Mouse (Mus musculus) spleen, adult 2 months (tissue): ENCODE results near the gene Clec10a.

Source experiments
- CTCF ChIP-seq: fragments of 200-500 bp; IDR thresholded peaks from 2 replicates; pipeline ENCODE4 v1.5.1; 2011; ENCODE audit warnings: mild to moderate bottlenecking, inconsistent platforms; ENCODE audit not compliant: insufficient read depth, insufficient read length, insufficient replicate concordance; ENCODE audit errors: extremely low read depth
- POLR2A ChIP-seq: fragments of 200-500 bp; IDR thresholded peaks from 2 replicates; pipeline ENCODE4 v1.6.1; 2011; ENCODE audit warnings: low read depth, low read length, inconsistent platforms

- TF ChIP-seq CTCF (peak; percentile 2; the same call in 1 of the 2 replicates), POLR2A (no peak)
These were observed 21.6 kb downstream of the Clec10a start for GRCm38 (mm10) chr11:70177647-70178046.
